ENCODE assay signal across 23 mouse cellular contexts in the genomic region with DNA sequence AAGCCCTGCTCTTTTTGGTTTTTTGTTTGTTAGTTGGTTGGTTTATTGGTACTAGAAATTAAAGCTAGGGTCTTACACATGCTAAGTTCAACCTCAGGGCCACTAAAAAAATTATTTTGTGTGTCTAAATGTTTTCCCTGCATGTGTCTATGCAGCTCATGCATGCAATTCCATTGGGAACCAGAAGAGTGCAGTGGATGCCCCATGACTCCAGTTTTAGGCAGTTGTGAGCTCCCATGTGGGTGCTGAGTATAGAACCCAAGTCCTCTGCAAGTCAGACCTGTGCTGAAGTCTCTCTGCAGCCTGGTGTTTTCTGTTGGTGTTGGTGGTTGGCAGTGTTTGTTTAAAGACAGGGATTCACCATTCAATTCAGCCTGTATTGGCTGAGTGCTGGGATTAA. TPM values are rescaled to one million over a fixed set of nuclear protein-coding genes. Genes with fewer than 3 reads are reported as not detected.
DNase-seq lines count a peak whose midpoint lies in the region; ATAC-seq and TF ChIP-seq lines count a peak whose summit lies in the region.
"Had no signal": no experiment of that assay in that cellular context is flagged by ENCODE, and none has a peak within 500 bp of the region (broad histone marks: within the 10 kb centered on the region; RNA-seq: fewer than 3 reads in every experiment).

No protein-coding gene starts in this region.

- TF ChIP-seq RAD21 in MEL (IDR thresholded peaks at IDR 0.05; ENCODE audit: low read depth, low read length), result no peak

- ATAC-seq in liver, embryonic 12.5 days, result no peak
- ATAC-seq in megakaryocyte progenitor cell, adult 5-6 weeks (replicated peaks; ENCODE audit: poor library complexity), result 0 out of 2 replicates have a peak, but pooled peaks have one; percentile 48
- no peak for ATAC-seq in heart, embryonic 12.5 days (ENCODE audit: insufficient number of reproducible peaks, low FRiP score)
- ATAC-seq: activated CD4-positive, CD25-positive, alpha-beta regulatory T cell, adult 4 months; CD4-positive, CD25-positive, alpha-beta regulatory T cell, adult 4 months; forebrain, embryonic 16.5 days; intestine, embryonic 16.5 days had no signal

- H3K36me3 ChIP-seq in liver, adult 2 months (ENCODE audit: control insufficient read depth, insufficient read depth, low read length), result peaks cover 49% of the 10 kb centered on the region
- peaks cover 96% of the 10 kb centered on the region for H3K36me3 ChIP-seq in liver, embryonic 12.5 days
- peaks cover 0 to 58% of the 10 kb centered on the region in 2 experiments; a peak in 3 of 4 replicates for H3K36me3 ChIP-seq in MEL (ENCODE audit: control insufficient read depth in 1 of 2, insufficient read depth in 2 of 2, low read length in 2 of 2)
- peaks cover 83% of the 10 kb centered on the region for H3K36me3 ChIP-seq in heart, embryonic 12.5 days

- no peak overlapping the region for H3K4me2 ChIP-seq in liver, embryonic 12.5 days
- no peak overlapping the region for H3K4me2 ChIP-seq in heart, embryonic 12.5 days
- H3K4me2 ChIP-seq: embryonic facial prominence, embryonic 12.5 days; forebrain, embryonic 12.5 days; heart, embryonic 11.5 days; hindbrain, embryonic 15.5 days had no signal

- no peak overlapping the region for H3K4me3 ChIP-seq in liver, adult 2 months (ENCODE audit: insufficient read depth, low read depth, low read length)
- no peak overlapping the region for H3K4me3 ChIP-seq in liver, embryonic 12.5 days
- H3K4me3 ChIP-seq in MEL (ENCODE audit: control insufficient read depth in 1 of 2, insufficient read depth in 1 of 2, low read depth in 2 of 2, low read length in 2 of 2), result no peak overlapping the region
- no peak overlapping the region for H3K4me3 ChIP-seq in heart, embryonic 12.5 days
- H3K4me3 ChIP-seq: embryonic facial prominence, embryonic 12.5 days; forebrain, embryonic 12.5 days; heart, adult 2 months; hindbrain, embryonic 15.5 days had no signal

- peaks cover 5% of the 10 kb centered on the region for H3K4me1 ChIP-seq in liver, adult 2 months (ENCODE audit: control insufficient read depth, insufficient read depth, low read length)
- no peaks in the 10 kb centered on the region for H3K4me1 ChIP-seq in liver, embryonic 12.5 days
- H3K4me1 ChIP-seq in MEL (ENCODE audit: control insufficient read depth in 1 of 2, insufficient read depth in 2 of 2, low read length in 2 of 2), result no peaks in the 10 kb centered on the region
- H3K4me1 ChIP-seq in heart, embryonic 12.5 days (replicated peaks), result no peaks in the 10 kb centered on the region
- H3K4me1 ChIP-seq: embryonic facial prominence, embryonic 12.5 days; forebrain, embryonic 12.5 days; hindbrain, embryonic 15.5 days had no signal

- DNase-seq in liver, adult 2 months (ENCODE audit: extremely low read depth, low read depth, low spot score), result no peak
- DNase-seq in 416B (ENCODE audit: low read depth) (peak; percentile 18), MEL (ENCODE audit: low read depth, low spot score) (peak; percentile 45)
- DNase-seq in kidney, postnatal 25 days, result no peak
- DNase-seq: adrenal gland, adult 2 months; adrenal gland, postnatal 25 days; B cell, adult 2 months; cerebellum, adult 8-10 months; cerebellum, postnatal 25 days; gastrocnemius, postnatal 10 days; heart, adult 2 months; heart, postnatal 36 days had no signal

- TF ChIP-seq CTCF in liver, adult 2 months (IDR thresholded peaks at IDR 0.05; ENCODE audit: low read depth, low read length), result no peak
- peak in 2 of 3 experiments; percentile 31 to 40; a peak in 4 of 6 replicates for TF ChIP-seq CTCF in MEL (IDR thresholded peaks at IDR 0.05 in 2 of 3, conservative IDR thresholded peaks at IDR 0.05 in 1 of 3; ENCODE audit: control insufficient read depth in 1 of 3, insufficient read depth in 1 of 3, low read depth in 2 of 3, low read length in 3 of 3, poor library complexity in 1 of 3, severe bottlenecking in 1 of 3)

- peak overlapping the region; percentile 67 for H3K27ac ChIP-seq in liver, adult 2 months (replicated peaks; ENCODE audit: insufficient read depth, low read depth, low read length)
- no peak overlapping the region for H3K27ac ChIP-seq in liver, embryonic 12.5 days
- no peak overlapping the region for H3K27ac ChIP-seq in MEL (ENCODE audit: control insufficient read depth, low read depth, low read length)
- H3K27ac ChIP-seq in heart, embryonic 12.5 days (ENCODE audit: poor library complexity, severe bottlenecking), result no peak overlapping the region
- H3K27ac ChIP-seq: embryonic facial prominence, embryonic 12.5 days; forebrain, embryonic 12.5 days; heart, adult 2 months; hindbrain, embryonic 15.5 days had no signal

- no peaks in the 10 kb centered on the region for H3K27me3 ChIP-seq in liver, adult 2 months (ENCODE audit: control insufficient read depth, insufficient read depth, low read length)
- H3K27me3 ChIP-seq in liver, embryonic 12.5 days (replicated peaks), result no peaks in the 10 kb centered on the region
- no peaks in the 10 kb centered on the region for H3K27me3 ChIP-seq in MEL (ENCODE audit: control insufficient read depth in 1 of 2, insufficient read depth in 2 of 2, low read length in 2 of 2)
- H3K27me3 ChIP-seq in heart, embryonic 12.5 days (replicated peaks), result no peaks in the 10 kb centered on the region
- H3K27me3 ChIP-seq: embryonic facial prominence, embryonic 12.5 days; forebrain, embryonic 12.5 days; hindbrain, embryonic 15.5 days had no signal

- no peak for TF ChIP-seq EP300 in MEL (IDR thresholded peaks at IDR 0.05; ENCODE audit: low read depth in 1 of 2, low read length in 2 of 2)

- no peaks in the 10 kb centered on the region for H3K79me2 ChIP-seq in liver, adult 2 months (ENCODE audit: control insufficient read depth, insufficient read depth, low read length)
- no peaks in the 10 kb centered on the region for H3K79me2 ChIP-seq in MEL (ENCODE audit: control insufficient read depth, insufficient read depth, low read length, poor library complexity)

- no peak overlapping the region for H3K9ac ChIP-seq in liver, adult 2 months (ENCODE audit: low read depth, low read length)
- H3K9ac ChIP-seq in liver, embryonic 12.5 days, result no peak overlapping the region
- H3K9ac ChIP-seq in MEL (ENCODE audit: control insufficient read depth, low read depth, low read length, poor library complexity, severe bottlenecking), result no peak overlapping the region
- H3K9ac ChIP-seq in heart, embryonic 12.5 days, result no peak overlapping the region
- H3K9ac ChIP-seq: embryonic facial prominence, embryonic 12.5 days; forebrain, embryonic 12.5 days; hindbrain, embryonic 15.5 days had no signal

- no peak for TF ChIP-seq POLR2A in liver, adult 2 months (IDR thresholded peaks at IDR 0.05; ENCODE audit: extremely low read depth, insufficient read depth, low read length)
- TF ChIP-seq POLR2A in MEL (IDR thresholded peaks at IDR 0.05; ENCODE audit: control insufficient read depth in 1 of 2, insufficient read depth in 1 of 2, low read depth in 1 of 2, low read length in 2 of 2, poor library complexity in 1 of 2), result no peak

- no peaks in the 10 kb centered on the region for H3K9me3 ChIP-seq in liver, embryonic 12.5 days (replicated peaks)
- no peaks in the 10 kb centered on the region for H3K9me3 ChIP-seq in MEL (replicated peaks; ENCODE audit: insufficient read depth, low read length)
- no peaks in the 10 kb centered on the region for H3K9me3 ChIP-seq in heart, embryonic 12.5 days (replicated peaks)
- H3K9me3 ChIP-seq: embryonic facial prominence, embryonic 12.5 days; forebrain, embryonic 12.5 days; hindbrain, embryonic 15.5 days had no signal

TF ChIP-seq in MEL, 35 proteins besides CTCF, POLR2A, EP300 and RAD21:
- no peak; the same call in 1 of the 2 replicates for TF ChIP-seq SMC3 (IDR thresholded peaks at IDR 0.05; ENCODE audit: low read depth, low read length)
- TF ChIP-seq CHD1 (IDR thresholded peaks at IDR 0.05; ENCODE audit: low read depth, low read length), result no peak
- TF ChIP-seq TBP (IDR thresholded peaks at IDR 0.05; ENCODE audit: low read depth, low read length), result no peak
- TF ChIP-seq MYB (IDR thresholded peaks at IDR 0.05; ENCODE audit: low read depth, low read length), result no peak
- no peak for TF ChIP-seq MAX (IDR thresholded peaks at IDR 0.05; ENCODE audit: low read length)
- TF ChIP-seq ELF1 (IDR thresholded peaks at IDR 0.05; ENCODE audit: low read depth, low read length), result no peak

RNA-seq across cellular contexts. Expression of a gene that starts 22.7 kb away (rescaled TPM):
- total RNA-seq in liver, adult 2 months (2014; rRNA removed), result 14.9 and 16.4 TPM in 2 replicates
- 4.6 and 6.3 TPM in 2 replicates for polyA plus RNA-seq in liver, adult 2 months (2012; rRNA removed)
- polyA plus RNA-seq in liver, embryonic 12.5 days (2016; fragmentation: Nextera tagmentation; extraction: Ambion mirVana), result 21.9 and 22.7 TPM in 2 replicates
- total RNA-seq in MEL (2012; rRNA removed), result 82.7 and 86.7 TPM in 2 replicates
- polyA plus RNA-seq in MEL (2012; ENCODE audit: insufficient read depth in 1 of 2, insufficient read length in 2 of 2, low read depth in 1 of 2, low replicate concordance in 2 of 2, missing spikeins in 1 of 2), result 100 to 1,000 TPM in 1 of 2 experiments, 10 to 100 TPM in 1; 85.0 to 135 TPM
- total RNA-seq in megakaryocyte progenitor cell, adult 5-6 weeks (2015), result 46.8 and 61.2 TPM in 2 replicates
- 47.9 and 57.7 TPM in 2 replicates for total RNA-seq in megakaryocyte progenitor cell, adult 5-6 weeks (2017)
- polyA plus RNA-seq in heart, embryonic 12.5 days (2016; fragmentation: Nextera tagmentation; extraction: Ambion mirVana), result 18.0 and 18.7 TPM in 2 replicates

RNA-seq across cellular contexts. Expression of a gene that starts 32.8 kb away (rescaled TPM):
- 9.1 and 10.9 TPM in 2 replicates for total RNA-seq in liver, adult 2 months (2014; rRNA removed)
- polyA plus RNA-seq in liver, adult 2 months (2012; rRNA removed), result 5.5 and 6.6 TPM in 2 replicates
- polyA plus RNA-seq in liver, embryonic 12.5 days (2016; fragmentation: Nextera tagmentation; extraction: Ambion mirVana), result 30.0 and 31.0 TPM in 2 replicates
- total RNA-seq in MEL (2012; rRNA removed), result 36.5 and 40.7 TPM in 2 replicates
- 10 to 100 TPM in 1 of 2 experiments, not detected in 1; 48.8 TPM for polyA plus RNA-seq in MEL (2012; ENCODE audit: insufficient read depth in 1 of 2, insufficient read length in 2 of 2, low read depth in 1 of 2, low replicate concordance in 2 of 2, missing spikeins in 1 of 2)
- 44.7 and 49.8 TPM in 2 replicates for total RNA-seq in megakaryocyte progenitor cell, adult 5-6 weeks (2015)
- 40.1 and 45.4 TPM in 2 replicates for total RNA-seq in megakaryocyte progenitor cell, adult 5-6 weeks (2017)
- 40.5 and 43.4 TPM in 2 replicates for polyA plus RNA-seq in heart, embryonic 12.5 days (2016; fragmentation: Nextera tagmentation; extraction: Ambion mirVana)

RNA-seq across cellular contexts. Expression of a gene that starts 37.1 kb away (rescaled TPM):
- total RNA-seq in liver, adult 2 months (2014; rRNA removed), result 2.9 and 3.4 TPM in 2 replicates
- polyA plus RNA-seq in liver, adult 2 months (2012; rRNA removed), result 0.63 and 0.88 TPM in 2 replicates
- 1.6 and 2.1 TPM in 2 replicates for polyA plus RNA-seq in liver, embryonic 12.5 days (2016; fragmentation: Nextera tagmentation; extraction: Ambion mirVana)
- 2.9 and 3.4 TPM in 2 replicates for total RNA-seq in MEL (2012; rRNA removed)
- polyA plus RNA-seq in MEL (2012; ENCODE audit: insufficient read depth in 1 of 2, insufficient read length in 2 of 2, low read depth in 1 of 2, low replicate concordance in 2 of 2, missing spikeins in 1 of 2), result 1 to 10 TPM in 1 of 2 experiments, not detected in 1; 6.3 TPM
- total RNA-seq in megakaryocyte progenitor cell, adult 5-6 weeks (2015), result 3.2 and 3.5 TPM in 2 replicates
- 2.5 TPM in 2 replicates for total RNA-seq in megakaryocyte progenitor cell, adult 5-6 weeks (2017)
- polyA plus RNA-seq in heart, embryonic 12.5 days (2016; fragmentation: Nextera tagmentation; extraction: Ambion mirVana), result 5.9 TPM in 2 replicates

Comparison
In these comparisons a context has a peak if more than half of its experiments do, and no peak if none do; other contexts are left out.
1. DNase-seq: peak in 416B (single experiment) and MEL (single experiment); none in liver, adult 2 months (single experiment) and kidney, postnatal 25 days (0 of 2).